Mouse (Mus musculus): ENCODE data around the gene Sox5.

The Sox5 gene

DNA sequence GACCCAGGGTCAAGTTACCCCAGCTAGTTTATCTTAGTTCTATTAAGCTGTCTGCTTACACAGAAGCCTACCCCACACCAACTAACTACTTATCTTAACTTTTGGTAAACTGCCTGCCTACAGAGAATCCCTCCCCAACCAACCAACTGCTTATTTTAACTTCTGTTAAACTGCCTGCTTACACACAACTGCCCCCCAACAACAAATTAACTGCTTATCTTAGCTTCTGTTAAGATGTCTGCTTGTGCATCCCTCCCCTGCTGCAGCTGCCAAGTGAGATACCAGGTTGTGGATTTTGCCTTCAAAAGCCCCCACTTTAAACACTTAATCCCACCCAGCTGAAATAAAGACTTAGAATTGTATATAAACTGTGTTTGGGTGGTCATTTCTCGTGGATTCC lies 215.9 kb downstream of the Sox5 start:
- DNase-seq (ENCODE audit: low spot score) = no peak

GRCm38 (mm10) chr6:144561718-144562117 lies 220.1 kb downstream of the Sox5 start:
- no peak for DNase-seq (ENCODE audit: low spot score)

GRCm38 (mm10) chr6:144560211-144560610 lies 221.6 kb downstream of the Sox5 start:
- DNase-seq (ENCODE audit: low spot score) = no peak

- no peak for DNase-seq (ENCODE audit: low spot score)
Measured at GRCm38 (mm10) chr6:144553476-144553875, 228.3 kb downstream of the Sox5 start.

DNA sequence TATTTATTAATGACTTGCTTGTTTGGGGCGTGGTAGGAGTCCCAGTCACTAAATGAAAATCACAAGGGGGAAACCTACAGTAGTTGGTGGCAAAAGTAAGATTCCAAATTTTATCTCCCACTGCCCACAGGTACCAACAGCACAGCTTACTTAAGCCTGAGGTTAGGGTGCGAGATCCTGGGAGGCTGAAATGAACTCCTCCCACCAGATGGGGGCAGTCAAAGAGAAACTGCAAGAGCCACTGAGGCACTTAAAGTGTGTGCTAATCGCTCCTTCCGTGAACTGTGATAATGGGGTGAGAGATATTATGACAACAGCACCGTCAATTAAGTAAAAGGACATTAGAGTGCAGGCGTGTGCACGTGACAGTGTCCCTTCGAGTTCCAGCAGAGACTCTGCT lies 232.8 kb downstream of the Sox5 start:
- DNase-seq (ENCODE audit: low spot score) = no peak

- no peak for DNase-seq (ENCODE audit: low spot score)
Measured at GRCm38 (mm10) chr6:144547141-144547540, 234.6 kb downstream of the Sox5 start.

DNA sequence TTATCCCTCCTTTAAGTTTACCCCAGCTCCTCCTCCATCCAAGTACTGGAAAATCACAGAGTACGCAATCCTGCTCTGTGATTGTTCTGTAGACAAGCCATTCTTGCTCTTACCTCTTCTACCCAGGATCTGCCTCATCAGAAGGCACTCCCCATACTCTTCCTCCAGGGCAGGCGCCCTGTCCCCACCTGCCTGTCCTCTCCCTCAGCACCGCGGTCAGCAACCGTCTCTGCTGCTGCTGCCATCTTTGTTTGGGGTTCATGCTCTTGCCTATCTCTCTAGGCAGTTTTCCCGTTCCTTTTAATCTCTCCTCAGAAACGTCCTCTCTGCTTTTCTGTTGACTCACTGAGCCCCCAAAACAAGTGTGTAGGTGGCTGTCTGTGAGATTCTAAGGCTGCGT lies 236.2 kb downstream of the Sox5 start:
- DNase-seq (ENCODE audit: low spot score) = no peak

DNA sequence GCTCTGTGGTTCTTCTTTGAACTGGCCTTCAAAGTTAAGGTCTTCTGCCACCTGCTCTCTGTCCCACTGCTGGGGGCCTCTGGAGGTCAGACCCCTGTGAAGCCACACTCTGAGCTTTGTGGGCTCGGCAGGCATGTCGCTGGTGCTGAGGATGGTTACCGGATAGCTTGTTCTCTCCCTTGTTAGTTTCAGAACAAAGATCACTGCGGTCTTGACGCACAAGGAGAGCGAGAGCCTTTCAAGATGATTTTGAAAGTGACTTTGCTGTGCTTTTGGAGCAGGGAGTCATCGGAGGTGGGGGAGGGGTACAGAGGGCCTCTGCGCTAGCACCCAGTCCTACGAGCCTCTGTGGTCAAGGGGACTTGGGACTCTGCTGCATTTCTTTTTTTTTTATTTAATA lies 240.5 kb downstream of the Sox5 start:
- DNase-seq (ENCODE audit: low spot score) = no peak

GRCm38 (mm10) chr6:144539439-144540192 lies 242.2 kb downstream of the Sox5 start:
- DNase-seq (ENCODE audit: low spot score) = no peak

DNA sequence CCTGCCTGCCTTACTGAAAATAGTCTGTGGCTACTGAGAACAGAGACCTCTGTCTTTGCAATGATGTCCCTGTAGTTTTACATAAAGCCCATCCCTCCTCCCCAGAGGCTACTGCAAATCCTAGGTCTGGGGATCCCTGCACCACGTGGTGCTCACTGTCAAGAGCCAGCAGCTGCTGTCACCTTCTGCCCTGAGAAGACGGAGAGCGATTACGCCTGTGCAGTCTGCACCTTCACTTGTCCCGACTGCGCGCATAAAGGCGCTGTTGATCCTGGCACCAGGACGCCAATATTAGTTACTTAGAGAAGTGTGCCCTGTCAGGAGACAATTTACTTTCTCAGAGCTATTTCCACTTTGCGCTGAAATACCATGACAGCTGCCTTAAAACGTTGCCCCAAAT lies 258.3 kb downstream of the Sox5 start:
- no peak for DNase-seq (ENCODE audit: low spot score)

GRCm38 (mm10) chr6:144518811-144519210 lies 263.0 kb downstream of the Sox5 start:
- no peak for DNase-seq (ENCODE audit: low spot score)

GRCm38 (mm10) chr6:144515905-144516304 lies 265.9 kb downstream of the Sox5 start:
- DNase-seq (ENCODE audit: low spot score) = no peak

DNA sequence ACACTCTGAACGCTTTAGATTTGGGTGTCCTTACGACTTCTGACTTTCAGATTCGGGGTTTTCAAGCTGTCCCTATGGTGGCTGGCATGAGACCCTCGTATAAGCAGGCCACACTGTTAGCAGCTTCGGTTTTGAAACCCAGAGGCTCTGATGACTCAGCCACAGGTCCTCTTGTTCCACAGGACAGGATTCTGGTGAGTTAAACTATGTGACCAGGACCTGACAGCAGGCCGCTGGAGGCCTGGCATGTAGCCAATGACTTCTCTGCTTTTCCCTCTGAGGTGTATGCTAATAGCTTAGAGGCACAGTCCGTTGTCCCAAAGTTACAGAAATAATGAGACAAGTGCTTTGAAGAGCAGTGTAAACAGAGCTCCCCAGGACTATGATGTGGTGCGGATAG lies 268.0 kb downstream of the Sox5 start:
- DNase-seq (ENCODE audit: low spot score) = no peak

DNA sequence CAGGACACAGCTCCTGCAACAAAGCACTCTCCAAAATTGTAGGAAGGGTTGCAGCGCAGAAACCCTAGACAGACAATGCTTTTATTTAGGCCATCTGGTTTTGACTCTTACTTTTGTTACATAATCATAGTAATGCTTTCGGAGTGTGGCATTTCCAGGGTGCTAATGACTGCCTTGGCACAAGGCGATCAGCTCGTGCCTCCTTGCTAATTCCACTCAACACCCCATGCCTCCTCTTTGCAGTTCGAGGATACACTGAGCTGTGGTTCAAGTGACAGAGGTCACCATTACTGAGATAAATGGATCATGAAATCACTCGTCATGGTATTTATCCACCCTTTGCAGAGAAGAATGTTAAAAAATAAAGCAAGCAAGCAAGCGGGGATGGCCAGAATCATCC lies 269.9 kb downstream of the Sox5 start:
- DNase-seq (ENCODE audit: low spot score) = no peak

DNA sequence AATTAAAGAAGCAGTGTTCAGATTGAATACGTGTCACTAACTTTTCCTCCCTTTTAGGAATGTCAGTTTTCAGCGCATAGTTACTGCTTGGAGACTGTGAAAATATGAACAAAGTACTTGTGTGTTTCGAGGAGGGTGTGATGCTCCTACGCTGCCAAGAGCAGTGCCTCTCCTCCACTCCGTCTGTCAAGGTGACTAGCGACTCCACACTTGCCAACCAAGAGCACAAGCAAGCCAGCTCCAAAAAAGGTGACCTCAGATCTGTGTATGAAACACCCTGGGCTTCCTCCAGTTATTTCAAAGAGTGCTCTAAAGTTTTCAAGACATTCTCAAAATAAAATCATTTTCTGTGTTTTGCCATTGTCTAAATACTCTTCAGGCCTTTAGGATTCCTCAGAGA lies 271.6 kb downstream of the Sox5 start:
- no peak for DNase-seq (ENCODE audit: low spot score)

- DNase-seq (ENCODE audit: low spot score) = no peak
Measured at GRCm38 (mm10) chr6:144504197-144504551, 277.6 kb downstream of the Sox5 start.

DNA sequence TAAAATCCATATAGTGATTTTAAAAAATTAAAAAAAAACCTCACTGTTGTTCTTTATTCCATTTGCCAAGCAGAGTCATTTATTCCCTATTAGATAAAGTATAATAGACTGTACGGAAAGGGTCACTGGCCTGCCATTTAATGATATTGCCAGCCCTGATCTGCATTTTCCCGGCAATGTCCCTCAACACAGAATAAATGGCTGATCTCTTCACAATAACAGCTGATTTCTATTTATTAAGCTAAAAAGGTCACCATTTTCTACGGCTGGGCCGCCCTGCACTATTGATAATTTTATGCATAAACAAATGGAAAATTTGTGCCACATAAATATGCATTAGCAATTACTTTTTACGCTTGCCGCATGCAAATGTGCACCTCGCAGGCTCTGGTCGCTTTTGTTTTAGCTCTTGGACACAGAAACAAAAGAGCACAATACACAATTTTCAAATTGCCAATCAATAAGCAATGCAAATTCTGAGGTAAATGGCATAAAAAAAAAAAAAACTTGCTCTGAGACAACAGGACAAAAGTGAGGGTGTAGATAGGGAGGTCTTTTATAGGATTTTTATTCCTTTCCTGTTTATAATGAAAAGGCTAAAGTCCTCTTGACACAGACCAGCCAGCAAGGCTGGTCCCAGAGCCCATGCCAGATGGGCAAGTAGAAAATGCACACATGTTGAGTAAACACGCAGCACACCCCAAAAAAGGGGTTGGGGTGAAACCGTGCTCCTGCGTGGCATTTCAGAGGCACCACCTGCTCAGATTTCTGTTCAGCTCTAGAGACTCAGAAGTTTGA lies 278.2 kb downstream of the Sox5 start:
- no peak for DNase-seq (ENCODE audit: low spot score)

DNA sequence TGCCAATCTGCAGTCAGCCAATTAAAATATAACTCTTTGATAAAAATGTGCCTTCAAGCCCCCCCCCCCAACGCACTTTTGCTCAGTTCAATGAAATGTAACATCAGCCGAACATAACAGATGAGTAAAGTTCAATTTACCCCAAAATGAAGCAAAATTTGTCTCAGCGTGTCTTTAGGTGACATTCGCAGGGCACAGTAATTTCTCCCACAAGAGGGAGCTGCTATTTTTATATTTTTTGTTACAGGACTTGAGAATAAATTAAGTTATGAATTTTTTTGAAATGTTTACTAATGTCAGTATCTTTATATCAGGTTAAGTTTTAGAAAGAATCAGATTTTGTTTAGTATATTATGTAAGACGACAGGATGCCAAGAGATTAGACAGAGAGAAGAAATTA lies 280.3 kb downstream of the Sox5 start:
- DNase-seq (ENCODE audit: low spot score) = no peak

DNA sequence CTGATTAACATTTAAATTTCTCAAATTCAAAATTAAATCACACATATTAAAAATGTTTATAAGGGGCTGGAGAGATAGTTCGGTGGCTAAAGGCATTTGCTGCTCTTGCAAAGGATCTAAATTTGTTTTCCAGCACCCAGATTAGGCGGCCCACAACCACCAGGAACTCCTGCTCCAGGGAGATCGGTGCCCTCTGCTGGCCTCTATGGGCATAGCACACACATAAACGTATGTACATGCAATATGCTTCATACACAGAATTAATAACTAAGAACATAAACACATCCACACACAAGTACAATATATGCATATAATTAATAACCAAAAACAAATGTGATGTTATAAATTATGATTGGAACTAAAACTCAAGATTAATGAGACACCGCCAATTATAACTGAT lies 283.6 kb downstream of the Sox5 start:
- DNase-seq (ENCODE audit: low spot score) = no peak

GRCm38 (mm10) chr6:144491761-144492415 lies 289.9 kb downstream of the Sox5 start:
- no peak for DNase-seq (ENCODE audit: low spot score)

GRCm38 (mm10) chr6:144490896-144491295 lies 290.9 kb downstream of the Sox5 start:
- DNase-seq (ENCODE audit: low spot score) = no peak

DNA sequence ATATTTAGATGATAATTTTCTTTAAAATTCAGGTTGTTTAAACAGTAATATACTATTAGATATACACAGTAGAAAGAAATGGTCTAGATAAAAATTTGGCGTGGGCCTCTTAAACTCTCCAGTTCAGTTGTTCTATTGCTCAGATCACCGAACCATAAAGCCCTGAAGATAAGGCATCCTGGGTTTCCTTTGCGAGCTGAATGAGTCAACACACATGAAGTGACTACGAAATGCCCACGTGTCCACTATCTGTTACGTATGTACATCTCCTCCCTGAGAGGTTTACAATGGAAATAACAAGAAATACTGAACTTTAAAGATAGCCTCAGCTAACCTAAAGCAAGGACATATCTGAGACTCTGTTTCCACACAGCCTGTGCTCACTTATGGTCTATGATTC lies 296.2 kb downstream of the Sox5 start:
- DNase-seq (ENCODE audit: low spot score) = no peak

DNA sequence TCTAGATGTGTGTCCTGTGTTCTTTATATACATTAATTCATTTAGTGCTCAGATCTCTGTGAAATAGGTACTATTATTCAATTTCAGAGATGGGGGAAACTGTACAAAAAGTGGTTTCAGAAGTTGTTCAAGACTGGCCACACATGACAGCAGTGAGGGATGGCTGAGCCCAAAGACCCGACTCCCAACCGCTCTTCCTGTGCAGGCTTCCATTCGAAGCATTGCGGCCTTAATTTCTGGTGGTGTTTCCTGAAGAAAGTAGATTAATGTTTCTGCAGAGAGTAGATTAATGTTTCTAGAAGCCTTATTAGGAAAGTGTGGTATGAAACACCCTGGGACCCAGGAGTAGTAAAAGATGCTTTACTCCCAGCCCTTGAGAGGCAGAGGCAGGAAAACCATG lies 298.6 kb downstream of the Sox5 start:
- DNase-seq (ENCODE audit: low spot score) = no peak
